Mouse (Mus musculus) cerebellum, adult (tissue): ENCODE data around the gene Phtf2.
"Not testable (repeated sequence)": the region's sequence is repeated elsewhere in the genome, so short reads cannot be mapped to it uniquely, and the experiment has no call there.

Experiments used
- ATAC-seq: cut with Nextera tagmentation; 2 replicates; pipeline ENCODE4 v1.9.2; 2017; ENCODE audit warnings: mild to moderate bottlenecking, moderate library complexity, mixed read lengths; ENCODE audit not compliant: insufficient number of reproducible peaks, low FRiP score, low TSS enrichment

The Phtf2 gene

GRCm38 (mm10) chr5:20778274-20778984 is 103.5 kb downstream of the Phtf2 start:
- ATAC-seq: no peak

GRCm38 (mm10) chr5:20773341-20773740 is 108.6 kb downstream of the Phtf2 start:
- ATAC-seq: no peak

GRCm38 (mm10) chr5:20765365-20765920 is 116.5 kb downstream of the Phtf2 start:
- ATAC-seq: no peak

GRCm38 (mm10) chr5:20762441-20762840 is 119.5 kb downstream of the Phtf2 start:
- not testable (repeated sequence) for ATAC-seq

- ATAC-seq: no peak
Measured at GRCm38 (mm10) chr5:20760368-20761162, 121.4 kb downstream of the Phtf2 start.

GRCm38 (mm10) chr5:20759771-20760170 is 122.2 kb downstream of the Phtf2 start:
- no peak for ATAC-seq

- no peak for ATAC-seq
Measured at GRCm38 (mm10) chr5:20753963-20754362, 128.0 kb downstream of the Phtf2 start.

- no peak for ATAC-seq
Measured at GRCm38 (mm10) chr5:20753096-20753495, 128.8 kb downstream of the Phtf2 start.

- ATAC-seq: no peak
Measured at GRCm38 (mm10) chr5:20751696-20752095, 130.2 kb downstream of the Phtf2 start.

GRCm38 (mm10) chr5:20751000-20751399 is 130.9 kb downstream of the Phtf2 start:
- ATAC-seq: no peak

- ATAC-seq: no peak
Measured at GRCm38 (mm10) chr5:20749535-20749934, 132.4 kb downstream of the Phtf2 start.

- no peak for ATAC-seq
Measured at GRCm38 (mm10) chr5:20748856-20749255, 133.1 kb downstream of the Phtf2 start.

GRCm38 (mm10) chr5:20748142-20748541 is 133.8 kb downstream of the Phtf2 start:
- no peak for ATAC-seq

- no peak for ATAC-seq
Measured at GRCm38 (mm10) chr5:20741936-20742335, 140.0 kb downstream of the Phtf2 start.

- ATAC-seq: no peak
Measured at GRCm38 (mm10) chr5:20741193-20741592, 140.7 kb downstream of the Phtf2 start.

- ATAC-seq: no peak
Measured at GRCm38 (mm10) chr5:20738795-20739194, 143.1 kb downstream of the Phtf2 start.

- not testable (repeated sequence) for ATAC-seq
Measured at GRCm38 (mm10) chr5:20723226-20723625, 158.7 kb downstream of the Phtf2 start.

GRCm38 (mm10) chr5:20720201-20720900 is 161.6 kb downstream of the Phtf2 start:
- ATAC-seq: no peak

GRCm38 (mm10) chr5:20715980-20716379 is 165.9 kb downstream of the Phtf2 start:
- ATAC-seq: not testable (repeated sequence)

GRCm38 (mm10) chr5:20714619-20715018 is 167.3 kb downstream of the Phtf2 start:
- not testable (repeated sequence) for ATAC-seq

- ATAC-seq: not testable (repeated sequence)
Measured at GRCm38 (mm10) chr5:20710845-20711244, 171.1 kb downstream of the Phtf2 start.
